Mouse (Mus musculus): ENCODE measurements around the gene Nptn. TPM values are rescaled to one million over a fixed set of nuclear protein-coding genes. Genes with fewer than 3 reads are reported as not detected.

Nptn gene
- polyA plus RNA-seq, 1 experiment, result 208 TPM

DNA sequence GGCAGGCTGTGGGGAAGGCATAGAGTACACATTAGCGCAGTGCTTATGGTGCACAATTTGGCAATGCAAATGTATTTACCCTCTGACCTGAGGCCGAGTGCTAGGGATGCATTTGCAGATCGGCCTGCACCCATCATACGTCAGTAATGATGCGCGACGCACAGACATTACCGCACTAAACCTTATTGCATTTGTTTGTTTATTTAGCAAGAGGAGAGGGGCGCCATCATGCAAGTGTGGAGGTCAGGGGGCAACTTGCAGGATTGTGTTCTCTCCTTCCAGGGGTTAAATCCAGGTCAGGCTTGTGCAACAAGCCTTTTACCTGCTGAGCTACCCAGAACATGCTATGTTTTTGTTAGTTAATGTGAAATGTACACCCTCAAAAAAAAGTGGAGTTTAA lies 85.2 kb downstream of the Nptn start:
- no peak overlapping the region for H3K27ac ChIP-seq (ENCODE audit: insufficient read depth, low read length)
- H3K36me3 ChIP-seq (ENCODE audit: control insufficient read depth, insufficient read depth, low read length), result peaks cover 7% of the 10 kb centered on the region
- 96% methylated on average over 9 of the region's 9 CpGs for WGBS
- no peak for DNase-seq (ENCODE audit: low read depth in 1 of 2, low spot score in 2 of 2)
- no peak for TF ChIP-seq POLR2A (IDR thresholded peaks at IDR 0.05; ENCODE audit: low read depth, low read length)
- TF ChIP-seq CTCF (IDR thresholded peaks at IDR 0.05; ENCODE audit: extremely low read depth, insufficient read depth, insufficient read length, insufficient replicate concordance), result no peak
- H3K27me3 ChIP-seq (ENCODE audit: control insufficient read depth, insufficient read depth, low read length), result no peaks in the 10 kb centered on the region
- H3K4me1 ChIP-seq (ENCODE audit: control insufficient read depth, insufficient read depth, insufficient read length), result no peaks in the 10 kb centered on the region
- no peak overlapping the region for H3K4me3 ChIP-seq (ENCODE audit: extremely low read depth, insufficient read depth, insufficient read length)

DNA sequence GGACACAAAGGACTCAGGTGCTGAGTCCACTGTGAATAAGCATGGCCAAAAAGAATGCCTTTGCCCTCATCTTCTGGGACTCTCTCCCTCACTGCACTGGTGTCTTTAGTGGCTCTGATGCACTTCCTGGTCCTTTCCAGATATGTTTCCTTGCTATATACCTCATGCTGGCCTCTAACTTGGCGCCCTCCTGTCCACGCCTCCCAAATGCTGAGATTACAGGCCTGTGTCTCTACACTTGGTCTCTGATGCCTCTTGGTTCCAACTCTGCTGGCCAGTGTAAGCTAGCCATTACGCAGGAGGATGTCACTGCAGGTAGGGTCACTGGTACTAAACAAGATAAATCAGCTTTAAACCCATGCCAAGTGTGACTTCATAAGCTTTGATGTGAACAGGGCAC lies 86.1 kb downstream of the Nptn start:
- no peak overlapping the region for H3K4me3 ChIP-seq (ENCODE audit: extremely low read depth, insufficient read depth, insufficient read length)
- no peak for DNase-seq (ENCODE audit: low read depth in 1 of 2, low spot score in 2 of 2)
- H3K4me1 ChIP-seq (ENCODE audit: control insufficient read depth, insufficient read depth, insufficient read length), result no peaks in the 10 kb centered on the region
- TF ChIP-seq CTCF (IDR thresholded peaks at IDR 0.05; ENCODE audit: extremely low read depth, insufficient read depth, insufficient read length, insufficient replicate concordance) (no peak), POLR2A (IDR thresholded peaks at IDR 0.05; ENCODE audit: low read depth, low read length) (no peak)
- H3K27ac ChIP-seq (ENCODE audit: insufficient read depth, low read length), result no peak overlapping the region
- H3K36me3 ChIP-seq (ENCODE audit: control insufficient read depth, insufficient read depth, low read length), result peaks cover 5% of the 10 kb centered on the region
- 96% methylated on average over 3 of the region's 3 CpGs for WGBS
- no peaks in the 10 kb centered on the region for H3K27me3 ChIP-seq (ENCODE audit: control insufficient read depth, insufficient read depth, low read length)

DNA sequence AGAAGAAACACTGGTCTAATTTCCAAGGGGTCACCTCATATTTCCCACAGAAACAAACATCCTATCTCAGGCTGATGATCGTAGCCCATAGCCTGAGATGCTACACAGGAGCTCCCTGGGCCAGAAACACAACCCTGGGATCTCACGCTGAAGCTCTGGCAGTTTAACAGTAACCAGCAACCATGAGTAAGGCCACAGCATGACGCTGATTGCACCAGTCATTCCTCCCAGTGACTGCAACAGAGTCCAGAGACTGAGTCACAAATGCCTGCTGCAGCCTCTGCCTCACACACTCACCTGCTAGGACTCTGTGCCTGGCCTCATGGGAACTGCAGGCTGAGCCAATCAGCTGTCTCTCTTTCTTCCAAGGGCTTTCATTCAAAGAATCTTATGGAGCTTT lies 87.0 kb downstream of the Nptn start:
- no peaks in the 10 kb centered on the region for H3K4me1 ChIP-seq (ENCODE audit: control insufficient read depth, insufficient read depth, insufficient read length)
- H3K27ac ChIP-seq (ENCODE audit: insufficient read depth, low read length), result no peak overlapping the region
- no peaks in the 10 kb centered on the region for H3K27me3 ChIP-seq (ENCODE audit: control insufficient read depth, insufficient read depth, low read length)
- TF ChIP-seq CTCF (IDR thresholded peaks at IDR 0.05; ENCODE audit: extremely low read depth, insufficient read depth, insufficient read length, insufficient replicate concordance) (no peak), POLR2A (IDR thresholded peaks at IDR 0.05; ENCODE audit: low read depth, low read length) (no peak)
- 85% methylated on average over 3 of the region's 3 CpGs for WGBS
- no peak for DNase-seq (ENCODE audit: low read depth in 1 of 2, low spot score in 2 of 2)
- H3K4me3 ChIP-seq (ENCODE audit: extremely low read depth, insufficient read depth, insufficient read length), result no peak overlapping the region
- peaks cover 5% of the 10 kb centered on the region for H3K36me3 ChIP-seq (ENCODE audit: control insufficient read depth, insufficient read depth, low read length)

DNA sequence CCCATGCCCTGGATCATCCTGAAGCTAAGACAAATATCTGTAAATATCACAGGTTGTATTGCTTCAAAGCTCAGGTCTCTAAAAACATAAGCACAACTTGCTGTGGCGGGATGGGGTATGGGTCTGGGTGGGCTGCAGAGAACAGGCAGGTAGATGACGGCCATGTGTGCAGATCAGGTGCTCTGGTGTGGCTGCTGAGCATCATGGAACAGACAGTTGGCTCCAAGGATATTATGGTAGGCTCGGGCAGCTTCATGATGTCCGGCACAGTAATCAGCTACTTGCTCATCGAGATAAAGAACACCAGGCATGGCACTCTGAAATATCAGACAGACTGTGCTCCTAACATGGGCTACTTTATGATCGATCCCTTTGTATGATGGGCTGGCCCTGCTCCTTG lies 87.8 kb downstream of the Nptn start:
- H3K4me3 ChIP-seq (ENCODE audit: extremely low read depth, insufficient read depth, insufficient read length), result no peak overlapping the region
- H3K27ac ChIP-seq (ENCODE audit: insufficient read depth, low read length), result no peak overlapping the region
- H3K4me1 ChIP-seq (ENCODE audit: control insufficient read depth, insufficient read depth, insufficient read length), result no peaks in the 10 kb centered on the region
- H3K27me3 ChIP-seq (ENCODE audit: control insufficient read depth, insufficient read depth, low read length), result no peaks in the 10 kb centered on the region
- H3K36me3 ChIP-seq (ENCODE audit: control insufficient read depth, insufficient read depth, low read length), result peaks cover 5% of the 10 kb centered on the region
- DNase-seq (ENCODE audit: low read depth in 1 of 2, low spot score in 2 of 2), result no peak
- 94% methylated on average over 6 of the region's 6 CpGs for WGBS
- TF ChIP-seq CTCF (IDR thresholded peaks at IDR 0.05; ENCODE audit: extremely low read depth, insufficient read depth, insufficient read length, insufficient replicate concordance), result no peak

DNA sequence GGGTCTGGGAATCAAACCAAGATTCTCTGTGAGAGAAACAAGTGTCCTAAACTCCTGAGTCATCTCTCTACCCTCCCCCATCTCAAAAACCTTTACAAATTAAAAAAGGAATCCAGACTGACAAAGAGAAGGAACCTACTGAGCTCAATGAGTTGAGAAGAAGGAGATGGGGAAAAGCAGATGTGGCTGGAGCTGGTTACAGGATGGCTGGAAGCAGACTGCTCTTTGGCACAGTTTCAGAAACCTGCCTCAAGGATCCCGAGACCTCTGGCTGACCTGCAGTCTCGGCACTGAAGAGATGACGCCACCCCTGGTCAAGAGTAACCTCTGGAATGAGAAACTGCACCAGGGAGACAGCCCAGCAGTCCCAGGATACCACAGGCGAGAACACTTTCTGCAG lies 90.4 kb downstream of the Nptn start:
- no peak for DNase-seq (ENCODE audit: low read depth in 1 of 2, low spot score in 2 of 2)
- no peak for TF ChIP-seq POLR2A (IDR thresholded peaks at IDR 0.05; ENCODE audit: low read depth, low read length)
- TF ChIP-seq CTCF (IDR thresholded peaks at IDR 0.05; ENCODE audit: extremely low read depth, insufficient read depth, insufficient read length, insufficient replicate concordance), result no peak
- WGBS, result 77% methylated on average over 4 of the region's 4 CpGs

DNA sequence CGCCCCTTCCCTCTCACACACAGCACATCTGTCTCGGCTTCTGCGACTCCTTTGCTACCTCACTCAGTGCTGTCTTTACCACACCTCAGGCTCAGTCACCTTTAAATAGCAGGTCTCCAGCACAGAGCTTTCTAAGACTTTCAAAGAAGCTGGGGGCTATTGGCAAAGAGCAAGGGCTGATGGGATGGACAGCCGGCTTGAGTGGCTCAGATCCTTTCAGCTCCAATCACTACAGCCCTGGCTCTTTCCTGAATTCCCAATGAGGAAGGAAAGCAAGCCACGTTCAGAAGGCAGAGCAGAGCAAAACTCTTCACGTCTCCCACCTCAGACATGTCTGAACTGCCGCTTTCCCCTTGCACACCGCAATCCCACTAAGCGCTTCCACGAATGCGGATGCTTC lies 92.7 kb downstream of the Nptn start:
- DNase-seq (ENCODE audit: low read depth in 1 of 2, low spot score in 2 of 2), result no peak
- 76% methylated on average over 11 of the region's 11 CpGs for WGBS
- Histone ChIP-seq H3K27me3 (ENCODE audit: control insufficient read depth, insufficient read depth, low read length) (no peaks in the 10 kb centered on the region), H3K4me3 (ENCODE audit: extremely low read depth, insufficient read depth, insufficient read length) (no peak overlapping the region), H3K4me1 (ENCODE audit: control insufficient read depth, insufficient read depth, insufficient read length) (no peaks in the 10 kb centered on the region), H3K36me3 (ENCODE audit: control insufficient read depth, insufficient read depth, low read length) (no peaks in the 10 kb centered on the region), H3K27ac (ENCODE audit: insufficient read depth, low read length) (no peak overlapping the region)
- TF ChIP-seq CTCF (IDR thresholded peaks at IDR 0.05; ENCODE audit: extremely low read depth, insufficient read depth, insufficient read length, insufficient replicate concordance) (no peak), POLR2A (IDR thresholded peaks at IDR 0.05; ENCODE audit: low read depth, low read length) (no peak)

More for the DNA sequence above, 90.4 kb downstream of the Nptn start:
- Histone ChIP-seq H3K27me3 (ENCODE audit: control insufficient read depth, insufficient read depth, low read length) (no peaks in the 10 kb centered on the region), H3K4me3 (ENCODE audit: extremely low read depth, insufficient read depth, insufficient read length) (no peak overlapping the region), H3K27ac (ENCODE audit: insufficient read depth, low read length) (no peak overlapping the region), H3K36me3 (ENCODE audit: control insufficient read depth, insufficient read depth, low read length) (no peaks in the 10 kb centered on the region), H3K4me1 (ENCODE audit: control insufficient read depth, insufficient read depth, insufficient read length) (no peaks in the 10 kb centered on the region)

DNA sequence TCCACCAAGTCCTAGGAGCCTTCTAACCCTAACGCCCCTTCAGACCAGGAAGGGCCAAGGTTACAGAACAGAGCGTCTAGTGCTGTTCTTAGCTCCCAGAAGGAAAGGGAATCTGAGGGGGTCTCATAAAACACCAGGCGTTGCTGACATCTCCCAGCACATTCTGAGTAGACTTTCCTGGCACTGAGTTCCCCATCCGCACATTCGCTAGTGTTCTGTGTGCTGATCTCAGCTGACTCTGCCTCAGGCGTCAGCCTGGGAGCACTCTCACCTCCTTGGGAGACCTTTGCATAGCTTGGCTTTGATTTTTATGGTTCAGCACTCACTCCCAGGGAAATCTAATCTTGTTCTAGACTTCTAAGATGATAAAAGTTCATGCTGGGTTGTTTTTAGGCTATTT lies 93.3 kb downstream of the Nptn start:
- WGBS, result 77% methylated on average over 6 of the region's 6 CpGs
- H3K4me1 ChIP-seq (ENCODE audit: control insufficient read depth, insufficient read depth, insufficient read length), result no peaks in the 10 kb centered on the region
- TF ChIP-seq CTCF (IDR thresholded peaks at IDR 0.05; ENCODE audit: extremely low read depth, insufficient read depth, insufficient read length, insufficient replicate concordance) (no peak), POLR2A (IDR thresholded peaks at IDR 0.05; ENCODE audit: low read depth, low read length) (no peak)
- no peak overlapping the region for H3K27ac ChIP-seq (ENCODE audit: insufficient read depth, low read length)
- no peak for DNase-seq (ENCODE audit: low read depth in 1 of 2, low spot score in 2 of 2)
- no peak overlapping the region for H3K4me3 ChIP-seq (ENCODE audit: extremely low read depth, insufficient read depth, insufficient read length)
- no peaks in the 10 kb centered on the region for H3K36me3 ChIP-seq (ENCODE audit: control insufficient read depth, insufficient read depth, low read length)
- no peaks in the 10 kb centered on the region for H3K27me3 ChIP-seq (ENCODE audit: control insufficient read depth, insufficient read depth, low read length)

Data from spleen, adult 2 months (tissue).